Mouse (Mus musculus): ENCODE results near the gene Ceacam19. TPM values are rescaled to one million over a fixed set of nuclear protein-coding genes. Genes with fewer than 3 reads are reported as not detected.

Ceacam19 gene
- polyA plus RNA-seq, 1 experiment from 2014 or later, result 0.04 TPM

DNA sequence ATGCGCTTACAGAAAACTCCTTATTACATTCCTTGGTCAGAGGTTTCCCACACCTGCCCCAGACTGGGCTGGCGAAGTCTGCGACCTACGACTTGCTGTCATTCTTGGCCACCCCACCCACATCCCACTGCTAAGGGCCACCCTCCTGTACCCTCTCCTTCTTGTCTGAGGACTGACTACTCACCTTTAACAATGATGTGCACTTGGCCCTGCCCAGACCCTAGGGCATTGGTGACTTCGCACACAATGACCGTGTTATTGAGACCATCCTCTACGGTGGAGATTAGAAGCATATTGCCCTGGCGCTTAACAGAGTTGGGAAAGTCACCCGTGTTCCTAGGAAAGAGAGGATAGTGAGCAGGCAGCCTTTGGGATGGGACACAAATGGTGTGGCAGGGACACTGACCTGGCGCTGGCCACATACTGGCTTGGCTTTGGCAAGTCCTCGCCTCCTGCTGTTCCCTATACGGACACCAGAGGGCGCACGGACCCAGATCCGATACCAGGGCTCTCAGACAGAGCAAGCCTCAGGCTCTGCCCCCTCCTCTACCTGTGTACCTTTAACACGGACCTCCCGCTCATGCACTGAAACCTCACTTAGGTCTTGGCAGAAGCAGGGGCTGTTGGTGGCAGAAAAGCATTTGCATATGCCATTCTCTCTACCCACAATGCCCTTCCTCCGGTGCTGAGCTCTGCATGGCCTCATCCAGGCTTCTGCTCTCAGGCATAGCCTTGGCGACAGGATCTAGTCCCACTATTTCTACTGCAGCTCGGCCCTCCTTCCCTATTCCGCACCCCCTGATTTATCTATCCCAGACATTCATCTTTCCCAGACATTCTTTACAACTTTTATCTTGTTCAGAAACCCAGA is 22.9 kb upstream of the Ceacam19 start:
- Histone ChIP-seq H3K36me3 (ENCODE audit: insufficient read depth, low read length) (peaks cover 40% of the 10 kb centered on the region), H3K4me2 (replicated peaks; ENCODE audit: low read depth, low read length) (no peak overlapping the region), H3K4me1 (ENCODE audit: insufficient read depth, low read depth, low read length) (no peaks in the 10 kb centered on the region), H3K4me3 (ENCODE audit: low read depth, low read length) (no peak overlapping the region), H3K27ac (ENCODE audit: low read length) (no peak overlapping the region), H3K9ac (replicated peaks; ENCODE audit: low read depth) (no peak overlapping the region), H3K27me3 (replicated peaks; ENCODE audit: insufficient read depth, low read length) (no peaks in the 10 kb centered on the region), H3K9me3 (ENCODE audit: low read length) (no peaks in the 10 kb centered on the region)
- WGBS, result 51% methylated on average over 21 of the region's 21 CpGs
- DNase-seq (ENCODE audit: low spot score) (peak; percentile 70), ATAC-seq (peak; percentile 75)
- no peak for TF ChIP-seq EP300 (IDR thresholded peaks at IDR 0.05)
- TF ChIP-seq CTCF (IDR thresholded peaks at IDR 0.05), result peak; percentile 94

DNA sequence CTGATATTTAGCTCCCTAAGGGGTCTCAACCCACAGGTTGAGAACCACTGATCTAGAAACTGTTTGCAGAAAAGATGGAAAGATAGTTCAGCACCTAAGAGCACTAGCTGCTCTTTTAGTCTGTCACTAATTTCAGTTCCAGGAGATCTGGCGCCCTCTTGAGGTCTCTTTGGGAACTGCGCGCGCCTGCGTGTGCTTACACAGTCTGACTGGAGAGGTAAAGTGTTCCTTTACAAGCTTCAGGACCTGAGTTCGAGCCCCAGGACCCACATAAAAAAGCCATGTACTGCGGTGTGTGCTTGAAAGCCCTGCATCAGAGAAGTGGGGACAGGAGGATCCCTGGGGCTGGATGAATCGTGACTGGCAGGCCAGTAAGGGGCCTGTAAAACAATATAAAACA is 2.1 kb upstream of the Ceacam19 start:
- no peak overlapping the region for H3K9ac ChIP-seq (replicated peaks; ENCODE audit: low read depth)
- DNase-seq (ENCODE audit: low spot score), result peak; percentile 47
- TF ChIP-seq EP300 (IDR thresholded peaks at IDR 0.05) (no peak), CTCF (IDR thresholded peaks at IDR 0.05) (peak; percentile 75)
- H3K36me3 ChIP-seq (ENCODE audit: insufficient read depth, low read length), result no peaks in the 10 kb centered on the region
- 35% methylated on average over 8 of the region's 8 CpGs for WGBS
- no peak overlapping the region for H3K27ac ChIP-seq (ENCODE audit: low read length)
- no peak overlapping the region for H3K4me2 ChIP-seq (replicated peaks; ENCODE audit: low read depth, low read length)
- no peaks in the 10 kb centered on the region for H3K27me3 ChIP-seq (replicated peaks; ENCODE audit: insufficient read depth, low read length)
- no peaks in the 10 kb centered on the region for H3K4me1 ChIP-seq (ENCODE audit: insufficient read depth, low read depth, low read length)
- no peaks in the 10 kb centered on the region for H3K9me3 ChIP-seq (ENCODE audit: low read length)
- no peak for ATAC-seq
- no peak overlapping the region for H3K4me3 ChIP-seq (ENCODE audit: low read depth, low read length)

DNA sequence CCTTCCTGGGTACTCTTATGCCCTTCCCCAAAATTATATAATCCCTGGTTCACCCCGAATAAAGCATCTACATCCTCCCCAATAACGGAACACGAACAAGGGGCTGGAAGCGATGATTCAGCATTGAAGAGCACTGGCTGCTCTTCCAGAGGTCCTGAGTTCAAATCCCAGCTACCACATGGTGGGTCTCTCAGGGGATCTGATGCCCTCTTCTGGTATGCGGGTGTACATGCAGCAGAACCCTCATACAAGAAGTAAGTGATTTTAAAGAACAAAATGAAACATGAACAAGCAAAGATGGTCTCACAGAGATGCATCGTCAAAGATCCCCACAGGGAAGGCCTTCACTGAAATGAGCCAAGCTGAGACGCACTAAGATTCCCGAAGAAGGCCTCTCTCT is 7.0 kb downstream of the Ceacam19 start:
- H3K9me3 ChIP-seq (ENCODE audit: low read length), result no peaks in the 10 kb centered on the region
- H3K36me3 ChIP-seq (ENCODE audit: insufficient read depth, low read length), result no peaks in the 10 kb centered on the region
- no peaks in the 10 kb centered on the region for H3K4me1 ChIP-seq (ENCODE audit: insufficient read depth, low read depth, low read length)
- TF ChIP-seq CTCF (IDR thresholded peaks at IDR 0.05), result peak; percentile 10; the same call in 1 of the 2 replicates
- TF ChIP-seq EP300 (IDR thresholded peaks at IDR 0.05), result no peak
- DNase-seq (ENCODE audit: low spot score), result no peak
- no peak for ATAC-seq
- H3K9ac ChIP-seq (replicated peaks; ENCODE audit: low read depth), result no peak overlapping the region
- WGBS, result 80% methylated on average over 8 of the region's 8 CpGs
- no peaks in the 10 kb centered on the region for H3K27me3 ChIP-seq (replicated peaks; ENCODE audit: insufficient read depth, low read length)
- H3K4me3 ChIP-seq (ENCODE audit: low read depth, low read length), result no peak overlapping the region
- no peak overlapping the region for H3K4me2 ChIP-seq (replicated peaks; ENCODE audit: low read depth, low read length)
- no peak overlapping the region for H3K27ac ChIP-seq (ENCODE audit: low read length)

DNA sequence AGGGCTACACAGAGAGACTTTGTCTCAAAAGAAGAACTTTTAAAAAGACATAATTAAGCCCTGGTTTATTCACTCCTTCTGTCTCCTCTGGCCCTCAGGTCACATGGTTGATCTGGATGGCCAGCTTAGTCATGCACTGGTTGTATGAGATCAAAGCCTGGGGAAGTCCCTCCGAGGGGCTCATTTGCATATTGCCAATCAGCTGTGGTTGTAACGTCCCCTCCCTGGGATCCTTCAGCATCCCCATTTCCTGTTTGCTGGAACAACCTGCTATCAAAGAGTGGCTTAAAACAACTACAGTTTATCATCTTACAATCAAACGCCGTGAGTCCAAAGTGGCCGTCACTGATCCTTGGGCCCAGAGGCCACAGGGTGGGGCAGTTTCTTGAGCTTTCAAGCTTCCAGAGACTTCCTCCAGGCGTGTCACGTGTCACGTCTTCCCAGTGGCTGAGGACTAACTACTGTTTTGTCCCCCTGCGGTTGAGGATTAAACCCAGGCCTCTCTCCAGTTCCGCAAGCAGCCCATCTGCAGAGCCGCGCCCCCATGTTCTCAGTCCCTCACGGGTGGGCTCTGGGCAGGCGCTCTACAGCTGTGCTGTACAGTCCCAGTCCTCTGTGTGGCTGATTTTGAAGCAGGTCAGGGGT is 10.9 kb downstream of the Ceacam19 start:
- no peaks in the 10 kb centered on the region for H3K4me1 ChIP-seq (ENCODE audit: insufficient read depth, low read depth, low read length)
- no peak for TF ChIP-seq CTCF (IDR thresholded peaks at IDR 0.05)
- TF ChIP-seq EP300 (IDR thresholded peaks at IDR 0.05), result no peak
- H3K4me3 ChIP-seq (ENCODE audit: low read depth, low read length), result no peak overlapping the region
- no peaks in the 10 kb centered on the region for H3K9me3 ChIP-seq (ENCODE audit: low read length)
- H3K27me3 ChIP-seq (replicated peaks; ENCODE audit: insufficient read depth, low read length), result no peaks in the 10 kb centered on the region
- DNase-seq (ENCODE audit: low spot score) (peak; percentile 58), ATAC-seq (peak; percentile 65)
- H3K36me3 ChIP-seq (ENCODE audit: insufficient read depth, low read length), result no peaks in the 10 kb centered on the region
- no peak overlapping the region for H3K9ac ChIP-seq (replicated peaks; ENCODE audit: low read depth)
- H3K4me2 ChIP-seq (replicated peaks; ENCODE audit: low read depth, low read length), result no peak overlapping the region
- WGBS, result 34% methylated on average over 14 of the region's 14 CpGs
- no peak overlapping the region for H3K27ac ChIP-seq (ENCODE audit: low read length)

DNA sequence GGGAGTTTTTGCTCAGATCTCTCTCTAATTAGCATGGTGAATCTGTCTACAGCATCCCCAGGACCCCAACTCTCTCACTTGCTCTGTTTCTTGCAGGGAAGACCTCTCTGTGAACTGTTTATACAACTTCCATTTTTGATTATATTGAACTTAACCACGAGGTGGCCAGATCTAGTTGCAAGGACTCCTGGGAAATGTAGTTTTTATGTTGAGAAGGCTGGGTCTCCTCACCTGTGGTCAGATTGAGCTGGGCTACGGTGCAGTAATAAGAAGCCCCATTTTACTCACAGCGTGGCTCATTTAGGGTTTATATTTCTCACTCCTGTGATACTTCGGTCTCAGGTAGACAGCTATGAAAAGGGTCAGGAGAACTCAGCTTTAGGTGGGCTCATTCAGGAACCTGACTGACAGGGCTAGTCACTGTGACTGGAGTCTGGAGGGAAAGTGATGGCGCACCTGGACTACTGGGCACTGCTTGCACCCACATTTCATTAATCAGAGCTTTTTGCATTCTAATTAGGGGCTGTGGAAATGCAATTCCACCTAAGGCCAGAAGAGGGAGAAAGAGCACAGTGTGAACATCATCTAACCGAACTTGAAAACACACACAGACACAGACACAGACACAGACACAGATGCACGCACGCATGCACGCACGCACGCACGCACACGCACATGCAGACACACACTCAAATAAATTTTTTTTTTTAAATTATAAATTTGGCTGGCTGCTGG is 11.7 kb downstream of the Ceacam19 start:
- TF ChIP-seq CTCF (IDR thresholded peaks at IDR 0.05) (peak; percentile 89), EP300 (IDR thresholded peaks at IDR 0.05) (no peak)
- Histone ChIP-seq H3K36me3 (ENCODE audit: insufficient read depth, low read length) (no peaks in the 10 kb centered on the region), H3K9me3 (ENCODE audit: low read length) (no peaks in the 10 kb centered on the region), H3K27ac (ENCODE audit: low read length) (no peak overlapping the region), H3K27me3 (replicated peaks; ENCODE audit: insufficient read depth, low read length) (no peaks in the 10 kb centered on the region), H3K9ac (replicated peaks; ENCODE audit: low read depth) (no peak overlapping the region), H3K4me1 (ENCODE audit: insufficient read depth, low read depth, low read length) (no peaks in the 10 kb centered on the region), H3K4me2 (replicated peaks; ENCODE audit: low read depth, low read length) (no peak overlapping the region), H3K4me3 (ENCODE audit: low read depth, low read length) (no peak overlapping the region)
- WGBS, result 37% methylated on average over 13 of the region's 13 CpGs
- ATAC-seq (peak; percentile 44; the same call in 1 of the 2 replicates), DNase-seq (ENCODE audit: low spot score) (peak; percentile 57)
